Mouse (Mus musculus) C2C12 (cell line): Measurements from ENCODE around the gene Vdr.

Experiments
- CEBPB ChIP-seq: IDR thresholded peaks from one replicate; pipeline ENCODE4 v1.6.1; 2011; ENCODE audit warnings: low read depth, mild to moderate bottlenecking, control low read depth, moderate library complexity
- CTCF ChIP-seq: IDR thresholded peaks from one replicate; pipeline ENCODE4 v1.5.1; 2011; ENCODE audit not compliant: control insufficient read depth, insufficient read depth, insufficient read length
- MAX ChIP-seq: IDR thresholded peaks from one replicate; pipeline ENCODE4 v1.6.1; 2011; ENCODE audit warnings: mild to moderate bottlenecking, control low read depth
- MYOD1 ChIP-seq: IDR thresholded peaks from one replicate; pipeline ENCODE4 v1.6.1; 2011; ENCODE audit warnings: low read depth; ENCODE audit not compliant: control insufficient read depth, insufficient read length
- MYOG ChIP-seq: IDR thresholded peaks from one replicate; pipeline ENCODE4 v1.6.1; 2011; ENCODE audit not compliant: control insufficient read depth, insufficient read length; ENCODE audit errors: extremely low read depth

- TF ChIP-seq CTCF (peak; percentile 66), MYOD1 (no peak), MAX (peak; percentile 72), MYOG (no peak), CEBPB (peak; percentile 39)
Observed at GRCm38 (mm10) chr15:97825071-97825940, 85.1 kb downstream of the Vdr start.
